Mouse (Mus musculus): ENCODE results near the gene Tuba1b. TPM values are rescaled to one million over a fixed set of nuclear protein-coding genes. Genes with fewer than 3 reads are reported as not detected.
"Not testable (repeated sequence)": the region's sequence is repeated elsewhere in the genome, so short reads cannot be mapped to it uniquely, and the experiment has no call there.

The Tuba1b gene
- total RNA-seq, 4 experiments from 2014 or later = 106 to 156 (median 115) TPM

- no peak for DNase-seq (ENCODE audit: low spot score)
Observed at GRCm38 (mm10) chr15:98954425-98955253, 20.3 kb upstream of the Tuba1b start.

- DNase-seq (ENCODE audit: low spot score) = peak; percentile 94
Observed at GRCm38 (mm10) chr15:98953401-98954356, 19.3 kb upstream of the Tuba1b start, which contains the start of the genes Gm49450 and Tuba1a. Gene Gm49450, minus strand, starts transcription at chr15:98953551. Gene Tuba1a, minus strand, starts transcription at chr15:98953703.

GRCm38 (mm10) chr15:98952751-98953400, 18.5 kb upstream of the Tuba1b start:
- peak; percentile 67 for DNase-seq (ENCODE audit: low spot score)

- DNase-seq (ENCODE audit: low spot score) = no peak
Observed at GRCm38 (mm10) chr15:98952063-98952455, 17.7 kb upstream of the Tuba1b start.

- DNase-seq (ENCODE audit: low spot score) = not testable (repeated sequence)
Observed at GRCm38 (mm10) chr15:98951122-98952062, 17.0 kb upstream of the Tuba1b start.

GRCm38 (mm10) chr15:98949607-98949892, 15.2 kb upstream of the Tuba1b start:
- no peak for DNase-seq (ENCODE audit: low spot score)

- DNase-seq (ENCODE audit: low spot score) = no peak
Observed at GRCm38 (mm10) chr15:98948857-98949606, 14.7 kb upstream of the Tuba1b start.

GRCm38 (mm10) chr15:98948382-98948781, 14.0 kb upstream of the Tuba1b start:
- DNase-seq (ENCODE audit: low spot score) = no peak

GRCm38 (mm10) chr15:98947884-98948283, 13.5 kb upstream of the Tuba1b start:
- no peak for DNase-seq (ENCODE audit: low spot score)

- no peak for DNase-seq (ENCODE audit: low spot score)
Observed at GRCm38 (mm10) chr15:98943133-98943532, 8.8 kb upstream of the Tuba1b start.

- no peak for DNase-seq (ENCODE audit: low spot score)
Observed at GRCm38 (mm10) chr15:98942081-98942480, 7.7 kb upstream of the Tuba1b start.

- no peak for DNase-seq (ENCODE audit: low spot score)
Observed at GRCm38 (mm10) chr15:98941539-98941938, 7.2 kb upstream of the Tuba1b start.

GRCm38 (mm10) chr15:98940816-98941215, 6.5 kb upstream of the Tuba1b start:
- DNase-seq (ENCODE audit: low spot score) = no peak

GRCm38 (mm10) chr15:98933833-98934216, 540 bp downstream of the Tuba1b start:
- peak; percentile 93 for DNase-seq (ENCODE audit: low spot score)

- DNase-seq (ENCODE audit: low spot score) = not testable (repeated sequence)
Observed at GRCm38 (mm10) chr15:98933004-98933671, 1.2 kb downstream of the Tuba1b start.

- DNase-seq (ENCODE audit: low spot score) = no peak
Observed at GRCm38 (mm10) chr15:98930998-98931397, 3.4 kb downstream of the Tuba1b start.

- DNase-seq (ENCODE audit: low spot score) = no peak
Observed at GRCm38 (mm10) chr15:98930017-98930734, 4.2 kb downstream of the Tuba1b start.

GRCm38 (mm10) chr15:98928598-98929240, 5.6 kb downstream of the Tuba1b start:
- peak; percentile 69 for DNase-seq (ENCODE audit: low spot score)

Data from heart, adult 8-10 months (tissue).